Mouse (Mus musculus) heart, adult 18-20 months (tissue): ENCODE measurements around the gene Phlda1. TPM values are rescaled to one million over a fixed set of nuclear protein-coding genes. Genes with fewer than 3 reads are reported as not detected.

Experiments
- DNase-seq, 2 experiments: peaks; one replicate each; pipeline ENCODE4 v3.0.0; 2021 to 2022; ENCODE audit warnings: mixed read lengths in 1 of 2
- total RNA-seq, 2 experiments: library from RNA; stranded (reverse); gene quantifications; 2 replicates each; pipeline ENCODE4 v1.2.3; 2021

The Phlda1 gene
- total RNA-seq, 2 experiments from 2014 or later = 9.7 to 18.7 TPM

GRCm38 (mm10) chr10:111505406-111505805 is 680 bp upstream of the Phlda1 start:
- peak in 1 of 2 experiments; percentile 42 for DNase-seq

GRCm38 (mm10) chr10:111506926-111507459 is 907 bp downstream of the Phlda1 start:
- DNase-seq = peak in 1 of 2 experiments; percentile 75

- DNase-seq = peak; percentile 66 to 75
Observed at GRCm38 (mm10) chr10:111507460-111508211, 1.6 kb downstream of the Phlda1 start.

GRCm38 (mm10) chr10:111508324-111509080 is 2.4 kb downstream of the Phlda1 start:
- no peak for DNase-seq

GRCm38 (mm10) chr10:111509103-111509784 is 3.2 kb downstream of the Phlda1 start:
- DNase-seq = no peak

- DNase-seq = no peak
Observed at GRCm38 (mm10) chr10:111509981-111510380, 3.9 kb downstream of the Phlda1 start.

- no peak for DNase-seq
Observed at GRCm38 (mm10) chr10:111510798-111511197, 4.7 kb downstream of the Phlda1 start.

GRCm38 (mm10) chr10:111512036-111512568 is 6.0 kb downstream of the Phlda1 start:
- DNase-seq = peak; percentile 67 to 74

GRCm38 (mm10) chr10:111514282-111514885 is 8.3 kb downstream of the Phlda1 start:
- no peak for DNase-seq

GRCm38 (mm10) chr10:111515071-111516010 is 9.3 kb downstream of the Phlda1 start:
- DNase-seq = no peak

GRCm38 (mm10) chr10:111516172-111516588 is 10.1 kb downstream of the Phlda1 start:
- DNase-seq = peak; percentile 56 to 75

GRCm38 (mm10) chr10:111516804-111517436 is 10.8 kb downstream of the Phlda1 start:
- no peak for DNase-seq

GRCm38 (mm10) chr10:111518350-111518749 is 12.3 kb downstream of the Phlda1 start:
- DNase-seq = no peak

GRCm38 (mm10) chr10:111519620-111520370 is 13.7 kb downstream of the Phlda1 start:
- peak; percentile 73 to 80 for DNase-seq

- no peak for DNase-seq
Observed at GRCm38 (mm10) chr10:111520621-111521020, 14.5 kb downstream of the Phlda1 start.

GRCm38 (mm10) chr10:111521636-111522035 is 15.6 kb downstream of the Phlda1 start:
- peak in 1 of 2 experiments; percentile 39 for DNase-seq

- no peak for DNase-seq
Observed at GRCm38 (mm10) chr10:111522230-111522629, 16.1 kb downstream of the Phlda1 start.

GRCm38 (mm10) chr10:111523894-111524293 is 17.8 kb downstream of the Phlda1 start:
- no peak for DNase-seq

- no peak for DNase-seq
Observed at GRCm38 (mm10) chr10:111527057-111527456, 21.0 kb downstream of the Phlda1 start.
